Mouse (Mus musculus) hindbrain, embryonic 14.5 days (tissue): ENCODE results near the gene Bloc1s5. TPM values are rescaled to one million over a fixed set of nuclear protein-coding genes. Genes with fewer than 3 reads are reported as not detected.

Experiments
- ATAC-seq: fragments of 200-750 bp; cut with Nextera tagmentation; 2 replicates; pipeline ENCODE4 v1.8.0; 2017; ENCODE audit warnings: moderate number of reproducible peaks, mild to moderate bottlenecking, moderate TSS enrichment, moderate library complexity; ENCODE audit not compliant: low FRiP score
- DNase-seq: peaks from one replicate; pipeline ENCODE4 v3.0.0-alpha.2; 2015; ENCODE audit warnings: low spot score
- H3K27ac ChIP-seq: fragments of 300-500 bp; sonication (generic); 2 replicates; pipeline ENCODE4 v1.5.1; 2014; ENCODE audit warnings: mild to moderate bottlenecking, moderate library complexity
- H3K27me3 ChIP-seq: fragments of 300-500 bp; sonication (generic); 2 replicates; pipeline ENCODE4 v1.6.1; 2014; ENCODE audit warnings: mild to moderate bottlenecking, low read length, mixed read lengths; ENCODE audit not compliant: control insufficient read depth, insufficient read depth
- H3K36me3 ChIP-seq: fragments of 300-500 bp; sonication (generic); replicated peaks from 2 replicates; pipeline ENCODE4 v1.6.1; 2014; ENCODE audit not compliant: control insufficient read depth, insufficient read depth
- H3K4me1 ChIP-seq: fragments of 300-500 bp; sonication (generic); replicated peaks from 2 replicates; pipeline ENCODE4 v1.6.1; 2014; ENCODE audit warnings: antibody characterized with exemption, low read length, mixed read lengths; ENCODE audit not compliant: control insufficient read depth, insufficient read depth
- H3K4me2 ChIP-seq: fragments of 300-500 bp; sonication (generic); replicated peaks from 2 replicates; pipeline ENCODE4 v1.6.1; 2014; ENCODE audit warnings: mild to moderate bottlenecking, moderate library complexity
- H3K4me3 ChIP-seq: fragments of 300-500 bp; sonication (generic); replicated peaks from 2 replicates; pipeline ENCODE4 v1.5.1; 2014; ENCODE audit warnings: mild to moderate bottlenecking, low read length
- H3K9ac ChIP-seq: fragments of 300-500 bp; sonication (generic); 2 replicates; pipeline ENCODE4 v1.6.1; 2014
- H3K9me3 ChIP-seq: fragments of 300-500 bp; sonication (generic); 2 replicates; pipeline ENCODE4 v1.6.1; 2016; ENCODE audit warnings: low read length; ENCODE audit not compliant: control insufficient read depth
- WGBS: fragments of 180-500 bp; shearing (Covaris S2); extraction: QIAGEN DNeasy Blood & Tissue Kit; methylation state at CpG from one replicate; pipeline ENCODE4 v1.1.7; 2014; 5-methylcytosine and 5-hydroxymethylcytosine counted together
- polyA plus RNA-seq: library from polyadenylated mRNA; unstranded; fragments of >200 nt; fragmentation: Nextera tagmentation; extraction: Ambion mirVana; gene quantifications from 2 replicates; pipeline ENCODE4 v1.2.1, GENCODE M21; 2014

Bloc1s5 gene
- polyA plus RNA-seq, 1 experiment from 2014 or later: 23.6 TPM

DNA sequence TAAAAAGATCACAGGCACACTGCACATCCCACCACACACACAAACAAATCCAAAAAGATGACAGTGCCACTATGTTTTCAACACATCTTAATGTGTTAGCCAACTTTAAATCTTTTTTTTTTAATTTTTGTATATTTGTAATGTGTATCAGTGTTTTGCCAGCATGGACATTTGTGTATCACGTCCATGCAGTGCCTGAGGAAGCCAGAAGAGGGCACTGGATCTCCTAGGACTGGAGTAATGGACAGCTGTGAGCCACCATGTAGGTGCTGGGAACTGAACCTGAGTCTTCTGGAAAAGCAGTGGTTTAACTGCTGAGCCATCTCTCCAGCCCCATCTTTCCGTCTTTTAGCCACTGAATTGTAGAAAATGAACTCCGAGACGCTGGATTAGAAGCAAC is 22.7 kb downstream of the Bloc1s5 start:
- H3K9me3 ChIP-seq: no peaks in the 10 kb centered on the region
- H3K4me3 ChIP-seq: no peak overlapping the region
- 96% methylated on average over 4 of the region's 4 CpGs for WGBS
- DNase-seq (no peak), ATAC-seq (no peak)
- no peaks in the 10 kb centered on the region for H3K4me1 ChIP-seq
- no peak overlapping the region for H3K27ac ChIP-seq
- H3K9ac ChIP-seq: no peak overlapping the region
- no peaks in the 10 kb centered on the region for H3K27me3 ChIP-seq
- H3K36me3 ChIP-seq: peaks cover 45% of the 10 kb centered on the region
- no peak overlapping the region for H3K4me2 ChIP-seq

DNA sequence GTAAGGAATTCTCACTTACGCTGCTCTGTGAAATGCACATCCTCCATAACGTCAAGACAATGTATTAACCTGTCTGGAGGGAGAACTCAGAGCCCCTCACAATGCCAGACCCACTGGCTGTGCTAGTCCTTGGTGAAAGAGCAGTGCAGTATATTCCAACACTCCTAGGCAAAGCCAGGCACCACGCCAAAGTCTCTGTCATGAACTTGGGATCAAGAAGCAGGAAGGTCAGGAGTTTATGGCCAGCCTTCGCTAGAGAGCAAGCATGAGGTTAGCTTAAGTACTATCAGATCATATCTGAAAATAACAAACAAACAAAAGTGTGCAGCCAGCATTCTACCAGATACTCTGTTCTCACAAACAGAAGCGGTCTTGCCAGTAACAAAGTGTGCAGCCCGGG is 24.6 kb downstream of the Bloc1s5 start:
- WGBS: 92% methylated on average over 6 of the region's 6 CpGs
- Histone ChIP-seq H3K9ac (no peak overlapping the region), H3K27me3 (no peaks in the 10 kb centered on the region), H3K4me1 (no peaks in the 10 kb centered on the region), H3K4me3 (no peak overlapping the region), H3K36me3 (peaks cover 50% of the 10 kb centered on the region), H3K4me2 (no peak overlapping the region), H3K9me3 (no peaks in the 10 kb centered on the region), H3K27ac (no peak overlapping the region)
- DNase-seq: no peak
- no peak for ATAC-seq

- Histone ChIP-seq H3K4me2 (no peak overlapping the region), H3K4me3 (no peak overlapping the region), H3K9ac (no peak overlapping the region), H3K4me1 (no peaks in the 10 kb centered on the region), H3K27me3 (no peaks in the 10 kb centered on the region), H3K36me3 (peaks cover 37% of the 10 kb centered on the region; the same call in 1 of the 2 replicates), H3K9me3 (no peaks in the 10 kb centered on the region), H3K27ac (no peak overlapping the region)
- no peak for DNase-seq
- 91% methylated on average over 6 of the region's 6 CpGs for WGBS
- no peak for ATAC-seq
Observed at GRCm38 (mm10) chr13:38607130-38607529, 27.8 kb downstream of the Bloc1s5 start.

GRCm38 (mm10) chr13:38605353-38605752 is 29.6 kb downstream of the Bloc1s5 start:
- no peak overlapping the region for H3K4me3 ChIP-seq
- WGBS: 82% methylated on average over 6 of the region's 6 CpGs
- no peak overlapping the region for H3K27ac ChIP-seq
- DNase-seq: no peak
- no peaks in the 10 kb centered on the region for H3K9me3 ChIP-seq
- H3K36me3 ChIP-seq: peaks cover 26% of the 10 kb centered on the region; the same call in 1 of the 2 replicates
- ATAC-seq: no peak
- H3K27me3 ChIP-seq: no peaks in the 10 kb centered on the region
- no peak overlapping the region for H3K9ac ChIP-seq
- H3K4me2 ChIP-seq: no peak overlapping the region
- no peaks in the 10 kb centered on the region for H3K4me1 ChIP-seq

DNA sequence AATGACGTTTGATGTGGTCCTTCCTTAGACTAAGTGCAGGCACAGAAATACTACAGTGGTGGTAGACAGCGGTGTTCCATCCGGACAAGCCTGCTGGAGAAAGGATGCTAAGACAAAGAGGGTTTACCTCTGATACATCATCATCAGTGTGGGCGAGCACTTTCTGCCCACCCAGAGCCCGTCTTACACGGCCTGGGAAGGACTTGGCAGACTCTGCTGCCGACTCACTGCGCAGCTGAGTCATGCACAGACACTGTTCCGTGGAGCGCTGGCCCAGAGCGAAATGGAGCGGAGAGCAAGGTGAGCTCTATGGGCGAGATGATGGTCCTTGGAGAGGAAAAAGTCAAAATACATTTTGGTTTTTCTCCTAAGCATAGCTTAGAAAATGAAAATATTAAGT is 31.9 kb downstream of the Bloc1s5 start:
- H3K9ac ChIP-seq: no peak overlapping the region
- H3K4me2 ChIP-seq: no peak overlapping the region
- no peak for DNase-seq
- ATAC-seq: no peak
- H3K4me3 ChIP-seq: no peak overlapping the region
- H3K36me3 ChIP-seq: peaks cover 14% of the 10 kb centered on the region; the same call in 1 of the 2 replicates
- no peak overlapping the region for H3K27ac ChIP-seq
- WGBS: 86% methylated on average over 13 of the region's 13 CpGs
- H3K4me1 ChIP-seq: no peaks in the 10 kb centered on the region
- no peaks in the 10 kb centered on the region for H3K9me3 ChIP-seq
- no peaks in the 10 kb centered on the region for H3K27me3 ChIP-seq

DNA sequence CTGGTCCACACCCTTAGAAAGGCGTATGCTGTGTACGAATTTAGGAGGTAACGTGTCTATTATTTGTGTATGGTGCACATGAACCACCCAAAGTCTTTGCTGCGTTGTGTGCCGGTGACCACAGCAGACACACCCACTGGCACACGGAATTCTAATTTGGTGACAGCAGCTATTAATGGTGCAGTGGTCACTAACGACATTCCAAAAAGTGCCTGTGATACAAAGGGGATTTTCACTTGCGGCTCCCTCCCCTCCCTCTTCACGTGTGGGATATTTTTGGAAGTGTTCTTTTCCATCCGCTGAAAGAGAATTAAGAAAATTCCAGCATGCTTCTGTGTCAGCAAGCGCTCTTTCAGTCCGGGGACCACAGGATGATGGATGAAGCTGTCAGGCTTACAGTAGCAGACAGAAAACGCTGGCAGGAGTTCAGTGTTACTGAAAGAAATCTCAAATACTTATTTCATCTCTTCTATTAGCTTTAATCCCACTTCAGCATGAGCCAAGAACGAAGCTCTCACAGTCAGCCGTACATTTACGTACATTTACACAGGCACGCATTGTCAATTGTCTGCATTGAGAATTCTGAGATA is 32.6 kb downstream of the Bloc1s5 start:
- Histone ChIP-seq H3K27ac (no peak overlapping the region), H3K4me2 (no peak overlapping the region), H3K9me3 (no peaks in the 10 kb centered on the region), H3K9ac (no peak overlapping the region), H3K4me3 (no peak overlapping the region), H3K27me3 (no peaks in the 10 kb centered on the region), H3K4me1 (no peaks in the 10 kb centered on the region), H3K36me3 (peaks cover 12% of the 10 kb centered on the region; the same call in 1 of the 2 replicates)
- 61% methylated on average over 17 of the region's 17 CpGs for WGBS
- ATAC-seq (no peak), DNase-seq (no peak)

DNA sequence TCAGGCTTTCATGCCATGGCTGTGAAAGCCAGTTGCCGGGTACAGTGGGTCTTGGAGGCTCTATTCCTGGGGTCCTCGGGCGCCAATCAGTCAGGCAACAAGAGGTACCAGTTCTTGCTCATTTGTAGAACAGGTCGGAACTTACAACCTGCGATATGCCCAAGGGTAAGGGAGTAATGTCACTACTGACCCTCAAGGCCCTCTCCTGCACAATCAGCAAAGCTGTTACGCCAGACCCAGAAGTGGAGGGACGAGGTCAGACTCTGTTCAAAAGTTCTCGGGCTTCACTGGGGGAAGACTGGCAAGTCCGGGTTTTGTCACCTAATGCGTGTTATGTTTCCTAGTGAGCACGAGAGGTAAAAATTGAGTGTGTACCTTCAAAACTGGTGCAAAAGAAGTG is 34.1 kb downstream of the Bloc1s5 start:
- Histone ChIP-seq H3K27me3 (no peaks in the 10 kb centered on the region), H3K9ac (no peak overlapping the region), H3K4me1 (no peaks in the 10 kb centered on the region), H3K9me3 (no peaks in the 10 kb centered on the region), H3K4me2 (no peak overlapping the region), H3K36me3 (peaks cover 6% of the 10 kb centered on the region; the same call in 1 of the 2 replicates), H3K4me3 (no peak overlapping the region), H3K27ac (no peak overlapping the region)
- no peak for ATAC-seq
- no peak for DNase-seq
- 88% methylated on average over 11 of the region's 11 CpGs for WGBS

- 57% methylated on average over 3 of the region's 3 CpGs for whole genome bisulfite sequencing
- H3K4me3 ChIP-seq: no peak overlapping the region
- H3K9ac ChIP-seq: no peak overlapping the region
- ATAC-seq (no peak), DNase-seq (peak; percentile 75)
- H3K27me3 ChIP-seq: no peaks in the 10 kb centered on the region
- no peaks in the 10 kb centered on the region for H3K9me3 ChIP-seq
- no peaks in the 10 kb centered on the region for H3K36me3 ChIP-seq
- no peaks in the 10 kb centered on the region for H3K4me1 ChIP-seq
- no peak overlapping the region for H3K27ac ChIP-seq
- no peak overlapping the region for H3K4me2 ChIP-seq
Observed at GRCm38 (mm10) chr13:38597076-38597475, 37.8 kb downstream of the Bloc1s5 start.

DNA sequence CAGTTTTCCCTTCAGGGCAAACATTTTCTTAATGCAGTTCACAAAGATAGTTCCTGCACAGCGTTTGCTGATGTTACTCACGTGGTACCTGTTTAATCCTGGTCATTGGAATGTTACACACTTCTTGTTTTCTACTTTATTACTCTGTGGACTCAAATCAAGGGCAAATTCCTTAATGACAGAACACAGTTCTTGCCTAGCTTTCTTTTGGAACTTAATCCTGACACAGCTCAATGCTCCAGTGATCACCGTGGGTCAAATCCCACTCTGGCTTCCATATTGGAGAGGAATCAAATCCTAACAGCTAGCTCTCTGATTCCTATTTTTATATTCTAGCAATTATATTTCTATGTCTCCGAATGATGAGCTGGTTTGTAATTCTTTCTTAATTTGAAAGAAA is 38.4 kb downstream of the Bloc1s5 start:
- Histone ChIP-seq H3K9me3 (no peaks in the 10 kb centered on the region), H3K27ac (no peak overlapping the region), H3K27me3 (no peaks in the 10 kb centered on the region), H3K4me1 (no peaks in the 10 kb centered on the region), H3K4me3 (no peak overlapping the region), H3K4me2 (no peak overlapping the region), H3K36me3 (no peaks in the 10 kb centered on the region), H3K9ac (no peak overlapping the region)
- DNase-seq (no peak), ATAC-seq (no peak)
- 83% methylated on average over 4 of the region's 4 CpGs for WGBS

DNA sequence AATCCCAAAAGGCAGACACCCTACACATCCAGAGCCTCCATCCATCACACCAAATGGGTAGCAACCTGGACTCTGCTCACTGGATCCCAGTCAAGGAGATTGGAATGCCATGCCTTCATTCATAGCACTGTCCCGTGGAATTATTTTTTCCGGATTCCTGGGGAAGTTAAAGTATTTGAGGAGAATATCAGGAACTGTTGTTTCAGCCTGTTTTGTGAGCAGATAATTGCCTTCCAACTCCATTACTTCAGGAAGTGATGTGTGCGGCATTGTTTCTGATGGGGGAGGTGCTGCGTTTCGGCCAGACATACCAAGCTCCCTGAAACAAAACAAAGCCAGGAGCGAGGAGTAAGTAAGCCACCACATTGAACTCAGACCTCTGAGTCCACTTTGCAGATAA is 41.8 kb downstream of the Bloc1s5 start:
- H3K36me3 ChIP-seq: no peaks in the 10 kb centered on the region
- DNase-seq (no peak), ATAC-seq (no peak)
- H3K4me1 ChIP-seq: no peaks in the 10 kb centered on the region
- no peak overlapping the region for H3K4me2 ChIP-seq
- no peak overlapping the region for H3K9ac ChIP-seq
- 59% methylated on average over 6 of the region's 6 CpGs for WGBS
- no peaks in the 10 kb centered on the region for H3K27me3 ChIP-seq
- no peaks in the 10 kb centered on the region for H3K9me3 ChIP-seq
- H3K27ac ChIP-seq: no peak overlapping the region
- H3K4me3 ChIP-seq: no peak overlapping the region
